In genomic region chr11:22630982-22631381, GRCm38 (mm10) we compare ENCODE assay signal across 19 mouse cellular contexts.
DNase-seq lines count a peak whose midpoint lies in the region; ATAC-seq and TF ChIP-seq lines count a peak whose summit lies in the region.
"Had no signal": no experiment of that assay in that cellular context is flagged by ENCODE, and none has a peak within 500 bp of the region (broad histone marks: within the 10 kb centered on the region; RNA-seq: fewer than 3 reads in every experiment).

No protein-coding gene starts in this region.

- no peak overlapping the region for H3K4me3 ChIP-seq in intestine, embryonic 16.5 days (ENCODE audit: low read length)
- no peak overlapping the region for H3K4me3 ChIP-seq in intestine, embryonic 15.5 days (replicated peaks)
- H3K4me3 ChIP-seq in lung, embryonic 16.5 days (ENCODE audit: low read length), result no peak overlapping the region
- no peak overlapping the region for H3K4me3 ChIP-seq in stomach, postnatal 0 days (ENCODE audit: low read depth, low read length)
- H3K4me3 ChIP-seq: erythroblast, embryonic 14.5 days; forebrain, embryonic 13.5 days; hindbrain, embryonic 12.5 days; limb, embryonic 13.5 days; liver, embryonic 12.5 days had no signal

- H3K36me3 ChIP-seq in intestine, embryonic 16.5 days (ENCODE audit: control insufficient read depth, insufficient read depth, low read length), result no peaks in the 10 kb centered on the region
- no peaks in the 10 kb centered on the region for H3K36me3 ChIP-seq in intestine, embryonic 15.5 days
- H3K36me3 ChIP-seq in lung, embryonic 16.5 days (ENCODE audit: control insufficient read depth, insufficient read depth, low read length), result no peaks in the 10 kb centered on the region
- H3K36me3 ChIP-seq in stomach, postnatal 0 days (ENCODE audit: control insufficient read depth, insufficient read depth, low read length), result no peaks in the 10 kb centered on the region
- H3K36me3 ChIP-seq: embryonic facial prominence, embryonic 13.5 days; G1E; hindbrain, embryonic 12.5 days; limb, embryonic 13.5 days; liver, embryonic 12.5 days had no signal

- DNase-seq in heart, adult 11 months, result peak; percentile 92
- no peak for DNase-seq in heart, postnatal 10 days
- DNase-seq in lung, postnatal 14 days, result no peak
- DNase-seq in stomach, postnatal 0 days (ENCODE audit: low spot score), result no peak
- DNase-seq: gastrocnemius, postnatal 14 days; lung, adult 18-20 months; right cerebral cortex, postnatal 14 days had no signal

- intact Hi-C loops in heart, postnatal 10 days (cut with DNase I), result loop anchor here (1.0 to 5.0 kb wide), 6 partner anchors 46 to 796 kb away; partner anchors contain the start of gene Xpo1

- no peak for TF ChIP-seq CTCF in stomach, postnatal 0 days (IDR thresholded peaks at IDR 0.05; ENCODE audit: low read depth)

- TF ChIP-seq EP300 in stomach, postnatal 0 days (optimal IDR thresholded peaks at IDR 0.05), result no peak

- WGBS in intestine, embryonic 16.5 days, result 76% methylated on average over 5 of the region's 5 CpGs
- WGBS in intestine, embryonic 15.5 days, result 76% methylated on average over 5 of the region's 5 CpGs
- WGBS in lung, embryonic 16.5 days, result 68% methylated on average over 5 of the region's 5 CpGs
- 71% methylated on average over 5 of the region's 5 CpGs for WGBS in stomach, postnatal 0 days

- H3K4me2 ChIP-seq in intestine, embryonic 16.5 days (ENCODE audit: low read depth, low read length), result no peak overlapping the region
- H3K4me2 ChIP-seq in intestine, embryonic 15.5 days (replicated peaks), result no peak overlapping the region
- no peak overlapping the region for H3K4me2 ChIP-seq in lung, embryonic 16.5 days (ENCODE audit: low read depth, low read length)
- no peak overlapping the region for H3K4me2 ChIP-seq in stomach, postnatal 0 days (replicated peaks; ENCODE audit: low read depth)
- H3K4me2 ChIP-seq: liver, embryonic 12.5 days; midbrain, embryonic 11.5 days had no signal

- peaks cover 24% of the 10 kb centered on the region for H3K4me1 ChIP-seq in intestine, embryonic 16.5 days (ENCODE audit: control insufficient read depth, insufficient read depth, low read length)
- peaks cover 21% of the 10 kb centered on the region for H3K4me1 ChIP-seq in intestine, embryonic 15.5 days (replicated peaks)
- peaks cover 43% of the 10 kb centered on the region for H3K4me1 ChIP-seq in lung, embryonic 16.5 days (replicated peaks; ENCODE audit: control insufficient read depth, insufficient read depth, low read length)
- peaks cover 7% of the 10 kb centered on the region for H3K4me1 ChIP-seq in stomach, postnatal 0 days (replicated peaks; ENCODE audit: control insufficient read depth, insufficient read depth)
- H3K4me1 ChIP-seq: liver, embryonic 12.5 days had no signal

- H3K27ac ChIP-seq in intestine, embryonic 16.5 days (ENCODE audit: low read length), result no peak overlapping the region
- H3K27ac ChIP-seq in intestine, embryonic 15.5 days, result no peak overlapping the region
- peak overlapping the region; percentile 39 for H3K27ac ChIP-seq in lung, embryonic 16.5 days (ENCODE audit: low read length)
- peak overlapping the region; percentile 45 for H3K27ac ChIP-seq in stomach, postnatal 0 days (replicated peaks)
- H3K27ac ChIP-seq: forebrain, embryonic 13.5 days; hindbrain, embryonic 12.5 days; liver, embryonic 12.5 days had no signal

- H3K9me3 ChIP-seq in intestine, embryonic 16.5 days (ENCODE audit: control insufficient read depth, low read length), result no peaks in the 10 kb centered on the region
- H3K9me3 ChIP-seq in intestine, embryonic 15.5 days, result no peaks in the 10 kb centered on the region
- no peaks in the 10 kb centered on the region for H3K9me3 ChIP-seq in lung, embryonic 16.5 days (ENCODE audit: control insufficient read depth, low read length)
- no peaks in the 10 kb centered on the region for H3K9me3 ChIP-seq in stomach, postnatal 0 days (ENCODE audit: control insufficient read depth, low read length)
- H3K9me3 ChIP-seq: embryonic facial prominence, embryonic 13.5 days; forebrain, embryonic 13.5 days; G1E; hindbrain, embryonic 12.5 days; limb, embryonic 13.5 days; liver, embryonic 12.5 days had no signal

- no peak for ATAC-seq in intestine, embryonic 16.5 days
- no peak for ATAC-seq in intestine, embryonic 15.5 days
- ATAC-seq in lung, embryonic 16.5 days (ENCODE audit: low read depth), result no peak
- ATAC-seq in stomach, postnatal 0 days (ENCODE audit: low FRiP score, low TSS enrichment), result no peak; the same call in 1 of the 2 replicates
- ATAC-seq: liver, embryonic 12.5 days had no signal

- no peaks in the 10 kb centered on the region for H3K27me3 ChIP-seq in intestine, embryonic 16.5 days (replicated peaks; ENCODE audit: control insufficient read depth, insufficient read depth, low read length)
- H3K27me3 ChIP-seq in intestine, embryonic 15.5 days (replicated peaks), result no peaks in the 10 kb centered on the region
- H3K27me3 ChIP-seq in lung, embryonic 16.5 days (ENCODE audit: control insufficient read depth, insufficient read depth, low read depth, low read length), result no peaks in the 10 kb centered on the region
- no peaks in the 10 kb centered on the region for H3K27me3 ChIP-seq in stomach, postnatal 0 days (ENCODE audit: control insufficient read depth, insufficient read depth, low read length)
- H3K27me3 ChIP-seq: CH12.LX; embryonic facial prominence, embryonic 13.5 days; forebrain, embryonic 13.5 days; hindbrain, embryonic 12.5 days; limb, embryonic 13.5 days; liver, embryonic 12.5 days had no signal

- H3K9ac ChIP-seq in intestine, embryonic 16.5 days (ENCODE audit: low read depth, low read length), result peak overlapping the region; percentile 24; the same call in 1 of the 2 replicates
- no peak overlapping the region for H3K9ac ChIP-seq in intestine, embryonic 15.5 days
- H3K9ac ChIP-seq in lung, embryonic 16.5 days (ENCODE audit: low read length), result no peak overlapping the region
- no peak overlapping the region for H3K9ac ChIP-seq in stomach, postnatal 0 days (ENCODE audit: low read length)
- H3K9ac ChIP-seq: forebrain, embryonic 13.5 days; liver, embryonic 12.5 days had no signal

Comparison
In these comparisons a context has a peak if more than half of its experiments do, and no peak if none do; other contexts are left out.
1. H3K27ac ChIP-seq: peak in lung, embryonic 16.5 days (single experiment) and stomach, postnatal 0 days (single experiment); none in intestine, embryonic 16.5 days (single experiment) and intestine, embryonic 15.5 days (single experiment).